Mouse (Mus musculus) limb, embryonic 11.5 days (tissue): Measurements from ENCODE around the gene Asl. TPM values are rescaled to one million over a fixed set of nuclear protein-coding genes. Genes with fewer than 3 reads are reported as not detected.

Source experiments
- ATAC-seq: fragments of 200-750 bp; cut with Nextera tagmentation; 2 replicates; pipeline ENCODE4 v1.8.0; 2017; ENCODE audit warnings: low read depth; ENCODE audit not compliant: insufficient number of reproducible peaks, low FRiP score, low TSS enrichment
- DNase-seq: peaks from one replicate; pipeline ENCODE4 v3.0.0-alpha.2; 2015; ENCODE audit warnings: low spot score
- H3K27ac ChIP-seq: fragments of 300-500 bp; sonication (generic); replicated peaks from 2 replicates; pipeline ENCODE4 v1.5.1; 2014; ENCODE audit warnings: low read depth, mild to moderate bottlenecking, low read length
- H3K27me3 ChIP-seq: fragments of 300-500 bp; sonication (generic); 2 replicates; pipeline ENCODE4 v1.6.1; 2014; ENCODE audit warnings: mild to moderate bottlenecking, low read length, mixed read lengths; ENCODE audit not compliant: control insufficient read depth, insufficient read depth
- H3K36me3 ChIP-seq: fragments of 300-500 bp; sonication (generic); 2 replicates; pipeline ENCODE4 v1.6.1; 2014; ENCODE audit warnings: mild to moderate bottlenecking, low read length, moderate library complexity, mixed read lengths; ENCODE audit not compliant: control insufficient read depth, insufficient read depth
- H3K4me1 ChIP-seq: fragments of 300-500 bp; sonication (generic); 2 replicates; pipeline ENCODE4 v1.6.1; 2014; ENCODE audit warnings: low read length, mixed read lengths; ENCODE audit not compliant: control insufficient read depth, insufficient read depth
- H3K4me2 ChIP-seq: fragments of 300-500 bp; sonication (generic); 2 replicates; pipeline ENCODE4 v1.6.1; 2014; ENCODE audit warnings: low read depth, mild to moderate bottlenecking, moderate library complexity; ENCODE audit not compliant: severe bottlenecking
- H3K4me3 ChIP-seq: fragments of 300-500 bp; sonication (generic); 2 replicates; pipeline ENCODE4 v1.5.1; 2014; ENCODE audit warnings: low read depth, low read length
- H3K9ac ChIP-seq: fragments of 300-500 bp; sonication (generic); 2 replicates; pipeline ENCODE4 v1.6.1; 2014; ENCODE audit warnings: mild to moderate bottlenecking, low read length
- H3K9me3 ChIP-seq: fragments of 300-500 bp; sonication (generic); 2 replicates; pipeline ENCODE4 v1.6.1; 2016; ENCODE audit warnings: low read length; ENCODE audit not compliant: control insufficient read depth
- WGBS: fragments of 180-500 bp; shearing (Covaris S2); extraction: QIAGEN DNeasy Blood & Tissue Kit; methylation state at CpG from one replicate; pipeline ENCODE4 v1.1.7; 2014; 5-methylcytosine and 5-hydroxymethylcytosine counted together
- polyA plus RNA-seq: library from polyadenylated mRNA; unstranded; fragments of >200 nt; fragmentation: Nextera tagmentation; extraction: Ambion mirVana; gene quantifications from 2 replicates; pipeline ENCODE4 v1.2.1, GENCODE M21; 2014

Asl gene
- polyA plus RNA-seq, result 25.4 and 29.0 TPM in 2 replicates

DNA sequence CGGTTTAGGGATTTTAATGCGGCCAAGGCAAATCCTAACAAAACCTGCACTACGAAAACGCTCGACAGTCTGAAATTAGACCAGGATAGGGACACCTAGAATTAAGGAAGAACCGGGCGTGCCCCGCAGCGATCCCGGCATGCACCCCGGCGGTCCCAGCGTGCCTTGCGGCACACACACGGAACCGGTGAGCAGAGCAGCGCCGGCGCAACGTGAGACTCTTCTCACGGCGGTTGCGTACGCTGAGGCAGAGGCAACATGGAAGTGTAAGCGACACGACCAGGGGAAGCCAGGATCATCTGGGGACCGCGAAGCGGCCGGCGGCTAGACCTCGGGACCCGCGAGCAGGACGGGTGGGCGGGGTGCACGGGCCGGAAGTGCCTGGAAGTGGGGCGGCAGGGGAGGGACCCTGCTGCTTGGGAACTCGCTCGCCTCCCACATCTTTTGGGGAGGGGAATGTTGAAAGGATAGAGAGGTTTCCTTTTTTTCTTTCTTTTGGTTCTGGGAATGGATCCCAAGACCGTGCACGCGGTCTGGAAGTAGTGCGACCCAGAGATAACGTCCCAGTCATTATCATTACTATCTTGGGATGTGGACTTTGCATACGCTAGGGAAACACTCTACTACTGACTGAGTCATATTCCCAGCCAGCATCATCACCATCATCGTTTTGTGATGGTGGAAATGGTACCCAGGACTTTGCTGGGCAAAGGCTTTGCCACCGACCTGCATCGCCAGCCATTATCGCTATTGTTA lies at the start of gene Asl, which contains the start of gene Crcp:
Gene Asl, minus strand, starts transcription at position 106 of the 756 bp plus-strand sequence.
Gene Crcp, plus strand, starts transcription at position 149 of the 756 bp plus-strand sequence.
- no peaks in the 10 kb centered on the region for H3K27me3 ChIP-seq
- H3K4me3 ChIP-seq, result peak within 1 kb of the TSS; percentile 81
- H3K9ac ChIP-seq, result peak within 1 kb of the TSS; percentile 85
- H3K36me3 ChIP-seq, result no peaks in the 10 kb centered on the region
- H3K4me2 ChIP-seq, result peak within 1 kb of the TSS; percentile 80
- WGBS, result 2% methylated on average over 51 of the region's 51 CpGs
- ATAC-seq, result peak; percentile 77
- peak within 1 kb of the TSS; percentile 90 for H3K27ac ChIP-seq
- DNase-seq, result peak; percentile 87
- no peaks in the 10 kb centered on the region for H3K4me1 ChIP-seq
- H3K9me3 ChIP-seq, result no peaks in the 10 kb centered on the region

DNA sequence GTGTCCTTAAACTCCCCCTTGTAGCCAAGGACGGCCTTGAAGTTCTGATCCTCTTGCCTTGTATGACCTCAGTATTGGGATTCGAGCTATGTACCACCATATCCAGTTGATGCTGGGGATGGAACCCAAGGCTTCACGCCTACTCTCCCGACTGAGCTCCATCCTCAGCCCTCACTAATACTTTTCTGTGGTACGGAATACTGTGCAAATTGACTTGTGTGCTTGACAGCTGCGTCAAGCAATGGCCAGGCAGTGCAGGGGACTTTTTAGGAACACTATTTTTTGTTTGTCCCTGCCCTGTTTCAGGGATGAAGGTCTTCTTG lies 49.7 kb upstream of the Asl start:
- no peaks in the 10 kb centered on the region for H3K27me3 ChIP-seq
- H3K27ac ChIP-seq, result no peak overlapping the region
- H3K36me3 ChIP-seq, result no peaks in the 10 kb centered on the region
- 0 out of 2 replicates have a peak, but pooled peaks cover 4% of the 10 kb centered on the region for H3K9me3 ChIP-seq
- no peak for DNase-seq
- peak overlapping the region; percentile 69 for H3K4me2 ChIP-seq
- peak overlapping the region; percentile 90 for H3K9ac ChIP-seq
- H3K4me3 ChIP-seq, result peak overlapping the region; percentile 62
- 48% methylated on average over 6 of the region's 6 CpGs for WGBS
- peaks cover 3% of the 10 kb centered on the region; the same call in 1 of the 2 replicates for H3K4me1 ChIP-seq
- ATAC-seq, result 0 out of 2 replicates have a peak, but pooled peaks have one; percentile 11

DNA sequence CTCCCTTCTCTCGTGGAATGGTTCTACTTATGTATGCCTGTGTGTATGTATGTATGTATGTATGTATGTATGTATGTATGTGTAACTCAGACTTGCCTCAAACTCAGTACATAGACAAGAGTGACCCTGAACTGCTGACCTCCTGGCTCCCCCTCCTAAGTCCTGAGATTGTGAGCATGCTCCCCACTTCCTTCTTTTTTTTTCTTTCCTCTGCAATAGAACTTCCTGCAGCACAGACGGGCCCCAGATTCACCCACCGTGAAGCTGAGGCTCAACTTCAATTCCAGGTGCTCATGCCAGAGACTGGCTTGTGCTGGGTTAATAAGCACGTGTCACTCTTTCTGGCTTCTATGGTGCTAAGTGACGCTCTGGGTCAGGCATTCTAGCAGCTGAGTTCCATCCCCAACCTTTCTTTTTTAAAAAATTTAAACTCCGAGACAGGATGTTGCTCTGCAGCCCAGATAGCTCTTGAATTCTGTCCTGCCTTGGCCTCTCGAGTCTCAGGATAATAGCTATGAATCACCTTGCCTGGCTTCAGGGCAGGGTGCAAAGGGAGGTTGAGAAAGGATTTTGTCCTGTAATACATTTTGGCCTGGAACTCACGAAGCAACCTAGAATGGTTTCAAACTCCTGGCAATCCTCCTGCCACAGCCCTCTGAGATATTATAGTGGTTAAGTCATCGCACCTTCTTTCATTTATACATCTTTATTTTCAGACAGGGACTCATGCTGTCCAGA lies 49.2 kb upstream of the Asl start:
- H3K27me3 ChIP-seq, result no peaks in the 10 kb centered on the region

DNA sequence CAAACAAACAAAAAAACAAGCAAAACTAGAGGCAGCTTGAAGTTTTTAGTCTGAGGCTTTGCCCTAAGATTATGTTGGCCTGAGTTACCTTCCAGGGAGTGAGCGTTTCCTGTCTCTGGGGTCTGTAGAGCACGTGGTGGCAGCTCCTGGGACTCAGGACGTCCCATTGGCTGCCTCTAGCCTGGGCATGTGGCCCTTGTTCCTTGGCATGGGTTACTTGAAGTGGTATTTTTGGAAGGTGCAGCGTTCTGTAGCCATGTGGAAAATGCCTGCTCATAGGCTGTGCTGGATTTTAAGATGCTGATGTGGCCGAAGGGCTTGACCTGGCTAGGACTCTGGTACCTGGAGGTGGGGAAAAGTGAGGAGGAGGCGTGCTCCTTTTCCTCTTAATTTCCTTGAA lies 47.3 kb upstream of the Asl start:
- H3K4me1 ChIP-seq, result peaks cover 3% of the 10 kb centered on the region; the same call in 1 of the 2 replicates
- DNase-seq (no peak), ATAC-seq (no peak)
- H3K4me2 ChIP-seq, result no peak overlapping the region
- no peak overlapping the region for H3K9ac ChIP-seq
- H3K9me3 ChIP-seq, result 0 out of 2 replicates have a peak, but pooled peaks cover 4% of the 10 kb centered on the region
- 61% methylated on average over 6 of the region's 6 CpGs for WGBS
- H3K36me3 ChIP-seq, result no peaks in the 10 kb centered on the region
- H3K27ac ChIP-seq, result no peak overlapping the region
- no peak overlapping the region for H3K4me3 ChIP-seq
- H3K27me3 ChIP-seq, result no peaks in the 10 kb centered on the region

More for the DNA sequence above, 49.2 kb upstream of the Asl start:
- no peak for DNase-seq
- no peak overlapping the region for H3K27ac ChIP-seq
- ATAC-seq, result no peak
- peak overlapping the region; percentile 90; the same call in 1 of the 2 replicates for H3K9ac ChIP-seq
- WGBS, result 73% methylated on average over 9 of the region's 9 CpGs
- no peak overlapping the region for H3K4me3 ChIP-seq
- no peaks in the 10 kb centered on the region for H3K36me3 ChIP-seq
- no peak overlapping the region for H3K4me2 ChIP-seq
- peaks cover 3% of the 10 kb centered on the region; the same call in 1 of the 2 replicates for H3K4me1 ChIP-seq
- H3K9me3 ChIP-seq, result 0 out of 2 replicates have a peak, but pooled peaks cover 4% of the 10 kb centered on the region

DNA sequence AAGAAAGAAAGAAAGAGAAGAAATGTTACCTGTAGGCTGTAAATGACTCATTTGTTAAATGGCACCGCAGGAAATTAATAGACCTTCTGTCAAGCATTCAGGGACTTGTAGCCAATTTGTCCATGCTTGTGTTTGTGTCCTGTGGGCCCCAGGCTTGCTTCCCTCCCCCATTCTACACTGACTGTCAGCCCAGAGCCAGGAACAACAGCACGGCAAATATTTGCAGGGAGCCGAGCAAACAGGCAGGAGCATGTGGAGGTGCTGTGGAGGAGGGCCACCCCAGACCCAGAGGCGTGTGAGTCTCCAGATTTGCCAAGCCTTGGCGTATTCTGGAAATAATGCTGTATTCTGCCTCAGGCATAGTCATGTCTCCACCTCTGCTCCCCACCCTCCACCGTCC lies 45.4 kb upstream of the Asl start:
- no peak for DNase-seq
- no peak overlapping the region for H3K27ac ChIP-seq
- H3K36me3 ChIP-seq, result no peaks in the 10 kb centered on the region
- H3K4me1 ChIP-seq, result peaks cover 3% of the 10 kb centered on the region; the same call in 1 of the 2 replicates
- H3K9ac ChIP-seq, result no peak overlapping the region
- no peaks in the 10 kb centered on the region for H3K9me3 ChIP-seq
- H3K4me3 ChIP-seq, result no peak overlapping the region
- no peaks in the 10 kb centered on the region for H3K27me3 ChIP-seq
- H3K4me2 ChIP-seq, result no peak overlapping the region
- WGBS, result 75% methylated on average over 6 of the region's 6 CpGs
- ATAC-seq, result no peak

DNA sequence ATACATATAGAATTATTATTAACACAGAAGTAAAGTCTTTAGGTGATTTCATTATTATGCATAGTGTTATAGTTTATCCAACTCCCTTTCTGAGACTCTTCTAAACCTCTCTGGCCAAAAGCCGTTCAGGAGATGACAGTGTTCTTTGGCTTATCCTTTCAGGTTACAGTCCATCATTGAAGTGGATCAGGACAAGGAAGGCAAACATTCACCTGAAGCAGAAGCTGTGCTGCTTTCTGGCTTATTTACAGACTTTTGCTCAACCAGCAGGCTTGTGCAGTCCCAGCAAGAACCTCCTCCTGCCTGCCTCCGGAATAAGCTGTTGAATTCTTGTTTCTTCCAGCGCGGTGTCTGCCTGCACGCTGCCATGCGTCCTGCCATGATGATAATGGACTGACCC lies 44.0 kb upstream of the Asl start, which contains the start of gene Tpst1:
Gene Tpst1, plus strand, starts transcription at position 301 of the 400 bp plus-strand sequence.
- 92% methylated on average over 6 of the region's 6 CpGs for WGBS
- ATAC-seq (no peak), DNase-seq (no peak)
- no peak within 1 kb of the TSS for H3K4me2 ChIP-seq
- H3K4me1 ChIP-seq, result no peaks in the 10 kb centered on the region
- H3K9ac ChIP-seq, result no peak within 1 kb of the TSS
- H3K9me3 ChIP-seq, result no peaks in the 10 kb centered on the region
- H3K4me3 ChIP-seq, result no peak within 1 kb of the TSS
- no peak within 1 kb of the TSS for H3K27ac ChIP-seq
- no peaks in the 10 kb centered on the region for H3K36me3 ChIP-seq
- no peaks in the 10 kb centered on the region for H3K27me3 ChIP-seq

DNA sequence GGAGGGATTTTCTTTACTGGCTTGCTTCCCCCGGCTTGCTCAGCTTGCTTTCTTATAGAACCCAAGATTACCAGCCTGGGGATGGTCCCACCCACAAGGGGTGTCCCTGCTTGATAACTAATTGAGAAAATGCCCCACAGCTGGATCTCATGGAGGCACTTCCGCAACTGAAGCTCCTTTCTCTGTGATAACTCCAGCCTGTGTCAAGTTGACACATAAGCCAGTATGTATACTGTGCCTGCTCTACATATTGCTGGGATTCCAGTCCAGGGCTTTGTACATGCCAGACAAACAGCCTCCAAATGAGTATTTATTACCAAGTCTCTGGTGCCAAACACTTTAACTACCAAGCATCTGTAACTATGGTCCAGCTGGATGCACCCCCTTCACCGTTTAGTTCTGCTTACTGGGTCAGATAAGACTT lies 38.8 kb upstream of the Asl start:
- H3K4me1 ChIP-seq, result no peaks in the 10 kb centered on the region
- H3K27me3 ChIP-seq, result no peaks in the 10 kb centered on the region
- H3K9ac ChIP-seq, result no peak overlapping the region
- H3K27ac ChIP-seq, result no peak overlapping the region
- WGBS, result 61% methylated on average over 3 of the region's 3 CpGs
- H3K4me3 ChIP-seq, result no peak overlapping the region
- no peak for ATAC-seq
- H3K4me2 ChIP-seq, result no peak overlapping the region
- H3K36me3 ChIP-seq, result no peaks in the 10 kb centered on the region
- no peaks in the 10 kb centered on the region for H3K9me3 ChIP-seq
- no peak for DNase-seq

DNA sequence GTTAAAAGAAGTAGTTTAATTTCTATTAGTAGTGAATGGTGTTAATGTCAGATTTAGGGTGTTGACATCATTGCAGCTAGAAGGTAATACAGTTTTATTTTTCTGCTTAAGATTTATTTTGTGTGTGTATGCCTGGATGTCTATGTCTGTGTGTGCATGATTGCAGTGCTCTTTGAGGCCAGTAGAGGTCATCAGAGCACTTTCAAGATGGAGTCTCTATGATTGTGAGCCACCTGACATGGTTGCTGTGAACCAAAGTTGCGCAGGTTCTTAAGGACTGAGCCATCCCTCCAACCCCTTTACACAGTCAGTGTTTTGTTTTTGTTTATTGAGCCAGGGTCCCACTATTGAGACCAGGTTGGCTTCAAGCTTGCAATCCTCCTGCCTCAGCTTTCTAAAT lies 36.5 kb upstream of the Asl start:
- no peak overlapping the region for H3K9ac ChIP-seq
- no peaks in the 10 kb centered on the region for H3K27me3 ChIP-seq
- no peak for DNase-seq
- H3K4me2 ChIP-seq, result no peak overlapping the region
- no peaks in the 10 kb centered on the region for H3K36me3 ChIP-seq
- H3K4me1 ChIP-seq, result no peaks in the 10 kb centered on the region
- ATAC-seq, result no peak
- WGBS, result 100% methylated on average over 1 of the region's 1 CpGs
- no peak overlapping the region for H3K4me3 ChIP-seq
- H3K27ac ChIP-seq, result no peak overlapping the region
- H3K9me3 ChIP-seq, result no peaks in the 10 kb centered on the region
